Mouse (Mus musculus) bone marrow, adult 2 months (tissue): ENCODE measurements around the gene Tigd4.

Experiments used
- CTCF ChIP-seq: fragments of 200-500 bp; IDR thresholded peaks from 2 replicates; pipeline ENCODE4 v1.5.1; 2011; ENCODE audit warnings: low read length, control low read depth; ENCODE audit not compliant: control insufficient read depth, insufficient read depth
- POLR2A ChIP-seq: fragments of 200-500 bp; IDR thresholded peaks from 2 replicates; pipeline ENCODE4 v1.6.1; 2011; ENCODE audit warnings: low read depth, mild to moderate bottlenecking, control low read depth, low read length, borderline replicate concordance; ENCODE audit not compliant: control insufficient read depth

DNA sequence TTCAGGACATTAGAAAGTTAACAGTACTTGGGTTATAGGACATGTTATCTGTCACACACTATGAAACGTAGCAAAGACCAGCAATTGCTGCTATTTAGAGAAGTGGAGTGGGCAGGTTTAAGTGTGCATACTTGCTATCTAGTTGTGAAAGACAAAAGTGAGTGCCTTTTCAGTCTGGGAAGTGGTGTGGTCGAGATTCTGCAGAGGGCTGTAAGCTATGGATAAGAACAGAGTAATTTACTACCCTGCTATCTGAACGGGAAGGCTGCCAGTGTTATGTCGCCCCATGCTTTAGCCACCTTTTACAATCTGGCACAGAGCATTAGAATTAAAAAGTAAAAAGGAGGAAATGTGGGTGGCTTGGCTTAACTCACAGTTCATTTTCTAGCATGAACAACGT lies 6.6 kb upstream of the Tigd4 start:
- TF ChIP-seq CTCF (no peak), POLR2A (no peak)
